Mouse (Mus musculus) stomach, adult 2 months (tissue): Measurements from ENCODE around the gene Olfr748. TPM values are rescaled to one million over a fixed set of nuclear protein-coding genes. Genes with fewer than 3 reads are reported as not detected.

ENCODE experiments used
- polyA plus RNA-seq: library from polyadenylated mRNA; depleted of rRNA; stranded (reverse); fragments of >200 nt; gene quantifications from 2 replicates; pipeline ENCODE4 v1.2.3, GENCODE M21; 2012; rRNA removed

Gene Olfr748
- polyA plus RNA-seq, result not detected in 2 replicates

DNA sequence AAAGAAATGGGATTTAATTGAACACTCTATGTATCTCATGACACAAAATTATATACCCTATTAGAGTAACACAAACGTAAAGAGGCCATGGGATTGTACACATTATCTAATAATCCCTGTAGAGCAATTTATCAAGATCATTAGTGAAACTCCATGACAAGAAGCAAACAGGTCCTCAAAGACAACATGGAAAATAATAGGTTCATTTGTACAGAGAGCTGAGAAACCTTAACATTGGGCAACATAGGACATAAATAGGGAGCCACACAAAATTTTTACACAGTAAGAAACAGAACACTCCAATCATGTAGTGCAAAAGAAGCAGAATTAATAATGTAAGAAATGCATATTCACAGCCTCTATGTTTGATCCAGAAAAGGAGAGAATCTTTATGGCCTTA lies at the start of gene Olfr748:
Olfr748 (plus strand) TSS at position 301 of the 400 bp plus-strand sequence.

DNA sequence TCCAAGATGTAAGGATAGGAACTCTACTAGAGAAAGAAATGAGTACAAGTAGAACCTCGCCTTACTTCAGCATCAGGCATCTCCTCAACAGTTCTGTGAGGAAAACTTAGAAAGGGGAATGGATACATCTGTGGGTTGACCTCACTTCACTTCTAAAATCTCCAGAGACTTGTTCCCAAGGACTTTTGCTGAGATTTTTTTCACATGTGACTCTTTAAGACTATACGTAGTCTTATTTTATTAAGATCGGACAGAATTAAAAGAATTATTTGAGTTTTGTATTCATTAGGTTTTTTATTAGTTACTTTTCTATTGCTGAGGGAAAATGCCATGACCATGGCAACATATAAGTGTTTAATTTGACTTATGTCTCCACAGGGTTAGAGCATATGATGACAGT lies 14.1 kb upstream of the Olfr748 start, which contains the start of gene Olfr747:
Olfr747 (minus strand) TSS at position 101 of the 400 bp plus-strand sequence.

DNA sequence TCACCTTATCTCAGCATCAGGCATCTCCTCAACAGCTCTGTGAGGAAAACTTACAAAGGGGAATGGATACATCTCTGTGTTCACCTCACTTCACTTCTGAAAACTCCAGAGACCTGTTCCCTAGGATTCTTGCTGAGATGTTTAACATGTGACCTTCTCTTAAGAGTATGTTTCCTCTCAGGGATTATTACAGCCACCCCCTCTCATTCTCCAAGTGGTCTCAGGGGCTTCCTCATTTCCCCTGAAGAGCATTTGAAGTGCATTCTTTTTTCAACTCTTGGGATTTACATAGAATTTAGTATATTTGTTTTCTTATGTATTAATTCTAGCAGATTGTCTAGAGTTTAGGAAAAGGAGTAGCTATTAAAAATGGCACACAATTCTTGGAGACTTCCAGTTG lies 37.8 kb downstream of the Olfr748 start, which contains the start of gene Olfr749:
Olfr749 (minus strand) TSS at position 101 of the 400 bp plus-strand sequence.

Other genes starting within 250 kb of the Olfr748 start
- not detected in 2 replicates for gene Olfr741, start 234.6 kb upstream of the Olfr748 start, polyA plus RNA-seq
- not detected in 2 replicates for gene Olfr742, start 203.8 kb upstream of the Olfr748 start, polyA plus RNA-seq
- gene Olfr743, start 185.5 kb upstream of the Olfr748 start, polyA plus RNA-seq, result not detected in 2 replicates
- gene Olfr744, start 92.5 kb upstream of the Olfr748 start, polyA plus RNA-seq, result not detected in 2 replicates
- not detected in 2 replicates for gene Olfr745, start 68.0 kb upstream of the Olfr748 start, polyA plus RNA-seq
- gene Olfr746, start 60.3 kb upstream of the Olfr748 start, polyA plus RNA-seq, result not detected in 2 replicates
- not detected in 2 replicates for gene Olfr747, start 14.2 kb upstream of the Olfr748 start, polyA plus RNA-seq
- gene Olfr749, start 37.7 kb downstream of the Olfr748 start, polyA plus RNA-seq, result not detected in 2 replicates
- 5.8 and 6.4 TPM in 2 replicates for gene Ttc5, start 78.1 kb downstream of the Olfr748 start, polyA plus RNA-seq
- not detected in 2 replicates for gene Ccnb1ip1, start 100.4 kb downstream of the Olfr748 start, polyA plus RNA-seq
- gene Parp2, start 100.5 kb downstream of the Olfr748 start, polyA plus RNA-seq, result 1.1 and 1.7 TPM in 2 replicates
- 7.6 and 10.3 TPM in 2 replicates for gene Tep1, start 163.2 kb downstream of the Olfr748 start, polyA plus RNA-seq
- 0.65 and 0.79 TPM in 2 replicates for gene Klhl33, start 190.1 kb downstream of the Olfr748 start, polyA plus RNA-seq
- gene Osgep, start 217.5 kb downstream of the Olfr748 start, polyA plus RNA-seq, result 37.8 and 96.3 TPM in 2 replicates
- gene Apex1, start 217.6 kb downstream of the Olfr748 start, polyA plus RNA-seq, result 7.8 and 10.9 TPM in 2 replicates
- 27.9 and 42.4 TPM in 2 replicates for gene Pip4p1, start 223.5 kb downstream of the Olfr748 start, polyA plus RNA-seq
- gene Pnp, start 223.7 kb downstream of the Olfr748 start, polyA plus RNA-seq, result 6.5 and 7.3 TPM in 2 replicates
- gene Gm49342, start 237.1 kb downstream of the Olfr748 start, polyA plus RNA-seq, result not detected in 2 replicates
- gene Pnp2, start 248.6 kb downstream of the Olfr748 start, polyA plus RNA-seq, result 0.14 TPM in 1 of 2 replicates, not detected in the other